Mouse (Mus musculus): ENCODE results near the gene Dazap2. TPM values are rescaled to one million over a fixed set of nuclear protein-coding genes. Genes with fewer than 3 reads are reported as not detected.

Gene Dazap2
- total RNA-seq (2012; rRNA removed) (56.0 and 63.8 TPM in 2 replicates), total RNA-seq (2014; rRNA removed) (139 and 159 TPM in 2 replicates), polyA plus RNA-seq (2012; ENCODE audit: insufficient read length, low read depth) (160 and 213 TPM in 2 replicates)

DNA sequence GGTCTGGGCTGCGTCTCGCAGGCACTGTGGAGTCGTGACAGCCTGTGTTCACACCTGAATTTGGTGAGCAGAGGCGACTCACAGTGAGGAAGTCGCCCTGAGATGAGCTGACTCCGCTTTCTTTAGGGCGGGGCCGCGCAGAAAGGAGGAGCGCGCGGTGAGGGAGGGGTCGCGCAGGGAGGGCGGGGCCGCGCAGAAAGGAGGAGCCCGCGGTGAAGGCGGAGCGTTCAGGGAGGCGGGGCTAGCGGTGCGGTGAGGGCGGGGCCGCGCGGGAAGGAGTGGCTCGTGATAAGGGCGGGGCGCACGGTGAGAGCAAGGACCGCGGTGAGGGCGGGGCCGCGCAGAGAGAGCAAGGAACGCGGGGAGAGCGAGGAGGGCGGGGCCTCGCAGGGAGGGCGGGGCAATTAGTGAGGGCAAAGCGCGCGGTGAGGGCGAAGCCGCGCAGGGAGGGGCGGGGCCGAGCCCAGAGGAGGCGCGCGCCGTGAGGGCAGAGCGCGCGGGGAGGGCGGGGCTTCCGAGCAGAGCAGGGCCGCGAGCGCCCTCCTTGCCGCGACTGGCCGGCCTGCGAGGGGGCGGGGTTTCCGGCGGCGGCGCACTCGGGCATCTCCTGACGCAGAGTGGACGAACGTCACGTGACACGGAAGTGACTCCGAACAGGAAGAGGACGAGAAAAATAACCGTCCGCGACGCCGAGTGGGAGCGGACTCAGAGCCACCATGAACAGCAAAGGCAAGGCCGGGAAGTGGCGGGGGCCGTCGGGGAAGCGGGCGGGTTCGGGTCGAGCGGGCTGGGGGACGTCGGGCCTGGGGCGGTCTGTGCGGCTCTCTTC lies at the start of gene Dazap2:
Gene Dazap2 (plus strand): TSS at position 354 of the 829 bp plus-strand sequence.
- dilution Hi-C loops (cut with MboI; ENCODE audit: extremely low pct_ligation_motif_present, extremely low pct_unique_long_range_greater_than_20kb, low sequenced_read_pairs) = no loop called here
- Histone ChIP-seq H3K4me3 (replicated peaks in 1 of 3; ENCODE audit: low read depth in 2 of 3, low read length in 2 of 3, poor library complexity in 1 of 3) (peak within 1 kb of the TSS; percentile 79 to 97 (median 87)), H3K4me2 (ENCODE audit: insufficient read depth, low read depth, poor library complexity, severe bottlenecking) (peak within 1 kb of the TSS; percentile 72), H3K4me1 (ENCODE audit: control insufficient read depth in 1 of 2, insufficient read depth in 2 of 2) (peaks cover 11 to 23% of the 10 kb centered on the region in 2 experiments), H3K27me3 (replicated peaks) (no peaks in the 10 kb centered on the region), H3K79me2 (replicated peaks; ENCODE audit: control insufficient read depth, extremely low read depth, insufficient read depth, poor library complexity, severe bottlenecking) (peaks cover 13% of the 10 kb centered on the region), H3K27ac (ENCODE audit: insufficient read depth, low read depth) (peak within 1 kb of the TSS; percentile 83), H3K9me3 (replicated peaks; ENCODE audit: low read length) (no peaks in the 10 kb centered on the region), H3K36me3 (replicated peaks in 1 of 2; ENCODE audit: control insufficient read depth in 1 of 2, insufficient read depth in 1 of 2, low read length in 1 of 2) (peaks cover 29 to 35% of the 10 kb centered on the region in 2 experiments), H3K9ac (ENCODE audit: insufficient read depth, low read depth) (peak within 1 kb of the TSS; percentile 93)
- in situ Hi-C loops (cut with MboI; ENCODE audit: low pct_ligation_motif_present, low pct_unique_long_range_greater_than_20kb, low sequenced_read_pairs) = loop anchor here (5.0 kb wide), 2 partner anchors 83 to 153 kb away; no protein-coding TSS in a partner anchor
- DNase-seq (ENCODE audit: extremely low read depth) = peak; percentile 99
- TF ChIP-seq POLR2A (IDR thresholded peaks at IDR 0.05; ENCODE audit: low read depth, low read length) = peak; percentile 73
- no peak for TF ChIP-seq RAD21 (IDR thresholded peaks at IDR 0.05; ENCODE audit: low read depth, low read length)
- no peak for TF ChIP-seq GABPA (IDR thresholded peaks at IDR 0.05; ENCODE audit: insufficient replicate concordance, low read depth, low read length)
- peak; percentile 99 for TF ChIP-seq ELF1 (IDR thresholded peaks at IDR 0.05; ENCODE audit: low read depth, low read length)
- no peak for TF ChIP-seq JUN (IDR thresholded peaks at IDR 0.05; ENCODE audit: insufficient read depth, low read depth, low read length)
- no peak for TF ChIP-seq CHD2 (IDR thresholded peaks at IDR 0.05; ENCODE audit: low read length)
- peak; percentile 37; the same call in 1 of the 2 replicates for TF ChIP-seq TBP (conservative IDR thresholded peaks at IDR 0.05; ENCODE audit: low read depth, low read length)
- peak in 1 of 2 experiments; percentile 28; a peak in 1 of 4 replicates for TF ChIP-seq CTCF (conservative IDR thresholded peaks at IDR 0.05 in 1 of 2, IDR thresholded peaks at IDR 0.05 in 1 of 2; ENCODE audit: low read depth in 2 of 2, low read length in 2 of 2)
- TF ChIP-seq JUND (conservative IDR thresholded peaks at IDR 0.05; ENCODE audit: low read depth, low read length) = no peak
- peak; percentile 89 for TF ChIP-seq MAX (IDR thresholded peaks at IDR 0.05; ENCODE audit: low read length)
- peak; percentile 3; the same call in 1 of the 2 replicates for TF ChIP-seq MEF2A (IDR thresholded peaks at IDR 0.05; ENCODE audit: borderline replicate concordance, low read depth, low read length)
- 0 out of 2 replicates have a peak, but pooled peaks have one; percentile 14 for TF ChIP-seq ETS1 (conservative IDR thresholded peaks at IDR 0.05; ENCODE audit: low read depth, low read length)
- peak; percentile 49; the same call in 1 of the 2 replicates for TF ChIP-seq ZMIZ1 (IDR thresholded peaks at IDR 0.05; ENCODE audit: low read depth, low read length)
- TF ChIP-seq E2F4 (IDR thresholded peaks at IDR 0.05; ENCODE audit: insufficient replicate concordance, low read depth, low read length) = no peak
- TF ChIP-seq MAFK (IDR thresholded peaks at IDR 0.05; ENCODE audit: insufficient replicate concordance, low read length) = no peak
- peak; percentile 67; the same call in 1 of the 2 replicates for TF ChIP-seq MXI1 (IDR thresholded peaks at IDR 0.05; ENCODE audit: low read depth, low read length)
- no peak for TF ChIP-seq SMC3 (IDR thresholded peaks at IDR 0.05; ENCODE audit: low read depth, low read length)
- peak; percentile 75 for TF ChIP-seq NRF1 (IDR thresholded peaks at IDR 0.05; ENCODE audit: low read depth, low read length)
- no peak for TF ChIP-seq UBTF (IDR thresholded peaks at IDR 0.05; ENCODE audit: low read depth, low read length)
- TF ChIP-seq MAZ (IDR thresholded peaks at IDR 0.05; ENCODE audit: low read depth, low read length) = peak; percentile 81
- TF ChIP-seq TCF12 (IDR thresholded peaks at IDR 0.05; ENCODE audit: low read depth, low read length) = peak; percentile 47
- TF ChIP-seq MYC (IDR thresholded peaks at IDR 0.05; ENCODE audit: low read depth, low read length) = no peak
- TF ChIP-seq RCOR1 (conservative IDR thresholded peaks at IDR 0.05; ENCODE audit: low read depth, low read length) = 0 out of 2 replicates have a peak, but pooled peaks have one; percentile 14
- TF ChIP-seq ZC3H11A (IDR thresholded peaks at IDR 0.05; ENCODE audit: low read depth, low read length) = no peak
- TF ChIP-seq KAT2A (IDR thresholded peaks at IDR 0.05; ENCODE audit: insufficient replicate concordance, low read length) = 0 out of 2 replicates have a peak, but pooled peaks have one; percentile 54
- TF ChIP-seq NELFE (IDR thresholded peaks at IDR 0.05; ENCODE audit: low read depth, low read length) = peak; percentile 80
- no peak for TF ChIP-seq EP300 (IDR thresholded peaks at IDR 0.05; ENCODE audit: low read length)
- TF ChIP-seq PAX5 (IDR thresholded peaks at IDR 0.05; ENCODE audit: low read length) = no peak
- TF ChIP-seq HCFC1 (IDR thresholded peaks at IDR 0.05; ENCODE audit: low read depth, low read length) = peak; percentile 75
- TF ChIP-seq SIN3A (IDR thresholded peaks at IDR 0.05; ENCODE audit: low read length) = peak; percentile 90
- TF ChIP-seq USF2 (conservative IDR thresholded peaks at IDR 0.05; ENCODE audit: low read depth, low read length) = peak; percentile 97
- peak; percentile 97 for TF ChIP-seq USF1 (IDR thresholded peaks at IDR 0.05; ENCODE audit: low read depth, low read length)
- TF ChIP-seq ZKSCAN1 (IDR thresholded peaks at IDR 0.05; ENCODE audit: borderline replicate concordance, low read depth, low read length) = no peak
- TF ChIP-seq IRF4 (IDR thresholded peaks at IDR 0.05; ENCODE audit: low read depth, low read length) = no peak; the same call in 1 of the 2 replicates
- peak; percentile 93 for TF ChIP-seq BHLHE40 (IDR thresholded peaks at IDR 0.05; ENCODE audit: low read depth, low read length)
- 0 out of 2 replicates have a peak, but pooled peaks have one; percentile 57 for TF ChIP-seq POLR2AphosphoS2 (IDR thresholded peaks at IDR 0.05; ENCODE audit: low read depth, low read length)
- TF ChIP-seq CHD1 (IDR thresholded peaks at IDR 0.05; ENCODE audit: low read depth, low read length) = no peak
